Mouse (Mus musculus) heart, embryonic 12.5 days (tissue): ENCODE measurements around the gene Cyth1. TPM values are rescaled to one million over a fixed set of nuclear protein-coding genes. Genes with fewer than 3 reads are reported as not detected.
A peak's percentile ranks its signal among the peaks of the same experiment; 100 is the strongest.

Source experiments
- ATAC-seq: fragments of 200-750 bp; cut with Nextera tagmentation; 2 replicates; pipeline ENCODE4 v1.8.0; 2017; ENCODE audit warnings: moderate TSS enrichment, moderate library complexity; ENCODE audit not compliant: insufficient number of reproducible peaks, low FRiP score
- H3K27ac ChIP-seq: fragments of 300-500 bp; sonication (generic); 2 replicates; pipeline ENCODE4 v1.5.1; 2016; ENCODE audit warnings: mild to moderate bottlenecking, moderate library complexity; ENCODE audit not compliant: poor library complexity, severe bottlenecking
- H3K27me3 ChIP-seq: fragments of 300-500 bp; sonication (generic); replicated peaks from 2 replicates; pipeline ENCODE4 v1.6.1; 2016; ENCODE audit warnings: mild to moderate bottlenecking, moderate library complexity
- H3K36me3 ChIP-seq: fragments of 300-500 bp; sonication (generic); 2 replicates; pipeline ENCODE4 v1.6.1; 2016; ENCODE audit warnings: mild to moderate bottlenecking, moderate library complexity
- H3K4me1 ChIP-seq: fragments of 300-500 bp; sonication (generic); replicated peaks from 2 replicates; pipeline ENCODE4 v1.6.1; 2016; ENCODE audit warnings: mild to moderate bottlenecking
- H3K4me2 ChIP-seq: fragments of 300-500 bp; sonication (generic); 2 replicates; pipeline ENCODE4 v1.6.1; 2016; ENCODE audit warnings: mild to moderate bottlenecking, moderate library complexity
- H3K4me3 ChIP-seq: fragments of 300-500 bp; sonication (generic); 2 replicates; pipeline ENCODE4 v1.5.1; 2016; ENCODE audit warnings: mild to moderate bottlenecking
- H3K9ac ChIP-seq: fragments of 300-500 bp; sonication (generic); 2 replicates; pipeline ENCODE4 v1.6.1; 2016; ENCODE audit warnings: mild to moderate bottlenecking, moderate library complexity
- H3K9me3 ChIP-seq: fragments of 300-500 bp; sonication (generic); replicated peaks from 2 replicates; pipeline ENCODE4 v1.6.1; 2016; ENCODE audit warnings: mild to moderate bottlenecking, moderate library complexity
- WGBS: fragments of 180-500 bp; shearing (Covaris S2); methylation state at CpG from one replicate; pipeline ENCODE4 v1.1.7; 2016; 5-methylcytosine and 5-hydroxymethylcytosine counted together
- polyA plus RNA-seq: library from polyadenylated mRNA; unstranded; fragments of >200 nt; fragmentation: Nextera tagmentation; extraction: Ambion mirVana; gene quantifications from 2 replicates; pipeline ENCODE4 v1.2.1, GENCODE M21; 2016

Cyth1 gene
- polyA plus RNA-seq, 1 experiment from 2014 or later, result 21.1 TPM

GRCm38 (mm10) chr11:118147877-118148637, 100.3 kb downstream of the Cyth1 start:
- H3K9ac ChIP-seq, result no peak overlapping the region
- no peak for ATAC-seq
- no peak overlapping the region for H3K4me2 ChIP-seq
- peaks cover 36% of the 10 kb centered on the region for H3K4me1 ChIP-seq
- H3K27ac ChIP-seq, result no peak overlapping the region
- 76% methylated on average over 9 of the region's 9 CpGs for WGBS
- no peak overlapping the region for H3K4me3 ChIP-seq
- H3K27me3 ChIP-seq, result no peaks in the 10 kb centered on the region
- H3K9me3 ChIP-seq, result 0 out of 2 replicates have a peak, but pooled peaks cover 3% of the 10 kb centered on the region
- H3K36me3 ChIP-seq, result no peaks in the 10 kb centered on the region

- ATAC-seq, result no peak
- Histone ChIP-seq H3K36me3 (no peaks in the 10 kb centered on the region), H3K4me3 (no peak overlapping the region), H3K9ac (no peak overlapping the region), H3K4me2 (no peak overlapping the region), H3K4me1 (peaks cover 38% of the 10 kb centered on the region), H3K9me3 (no peaks in the 10 kb centered on the region), H3K27me3 (no peaks in the 10 kb centered on the region), H3K27ac (peak overlapping the region; percentile 12; the same call in 1 of the 2 replicates)
- 88% methylated on average over 10 of the region's 10 CpGs for WGBS
Observed at GRCm38 (mm10) chr11:118146446-118146845, 101.9 kb downstream of the Cyth1 start.

- peak overlapping the region; percentile 26 for H3K4me2 ChIP-seq
- ATAC-seq, result peak; percentile 48; the same call in 1 of the 2 replicates
Observed at GRCm38 (mm10) chr11:118145771-118146351, 102.5 kb downstream of the Cyth1 start.

GRCm38 (mm10) chr11:118145092-118145491, 103.3 kb downstream of the Cyth1 start:
- 84% methylated on average over 4 of the region's 4 CpGs for WGBS
- Histone ChIP-seq H3K9me3 (no peaks in the 10 kb centered on the region), H3K27me3 (no peaks in the 10 kb centered on the region), H3K9ac (no peak overlapping the region), H3K4me1 (peaks cover 32% of the 10 kb centered on the region), H3K36me3 (no peaks in the 10 kb centered on the region), H3K4me3 (no peak overlapping the region), H3K4me2 (no peak overlapping the region), H3K27ac (no peak overlapping the region)
- no peak for ATAC-seq

More at GRCm38 (mm10) chr11:118145771-118146351, 102.5 kb downstream of the Cyth1 start:
- H3K36me3 ChIP-seq, result no peaks in the 10 kb centered on the region
- 69% methylated on average over 16 of the region's 16 CpGs for WGBS
- peaks cover 34% of the 10 kb centered on the region for H3K4me1 ChIP-seq
- H3K4me3 ChIP-seq, result no peak overlapping the region
- peak overlapping the region; percentile 12; the same call in 1 of the 2 replicates for H3K27ac ChIP-seq
- H3K27me3 ChIP-seq, result no peaks in the 10 kb centered on the region
- no peaks in the 10 kb centered on the region for H3K9me3 ChIP-seq
- 0 out of 2 replicates have a peak overlapping the region, but pooled peaks have one; percentile 26 for H3K9ac ChIP-seq

GRCm38 (mm10) chr11:118143731-118144130, 104.7 kb downstream of the Cyth1 start:
- H3K4me3 ChIP-seq, result no peak overlapping the region
- peaks cover 19% of the 10 kb centered on the region for H3K4me1 ChIP-seq
- H3K4me2 ChIP-seq, result no peak overlapping the region
- H3K27ac ChIP-seq, result no peak overlapping the region
- WGBS, result 92% methylated on average over 4 of the region's 4 CpGs
- no peaks in the 10 kb centered on the region for H3K27me3 ChIP-seq
- no peak for ATAC-seq
- 0 out of 2 replicates have a peak, but pooled peaks cover 2% of the 10 kb centered on the region for H3K9me3 ChIP-seq
- H3K9ac ChIP-seq, result no peak overlapping the region
- no peaks in the 10 kb centered on the region for H3K36me3 ChIP-seq

GRCm38 (mm10) chr11:118142547-118143165, 105.7 kb downstream of the Cyth1 start:
- Histone ChIP-seq H3K27me3 (no peaks in the 10 kb centered on the region), H3K9me3 (0 out of 2 replicates have a peak, but pooled peaks cover 5% of the 10 kb centered on the region), H3K4me2 (no peak overlapping the region), H3K4me1 (peaks cover 18% of the 10 kb centered on the region), H3K27ac (0 out of 2 replicates have a peak overlapping the region, but pooled peaks have one; percentile 13), H3K9ac (0 out of 2 replicates have a peak overlapping the region, but pooled peaks have one; percentile 34), H3K4me3 (no peak overlapping the region), H3K36me3 (no peaks in the 10 kb centered on the region)
- no peak for ATAC-seq
- 23% methylated on average over 7 of the region's 7 CpGs for WGBS

- H3K4me1 ChIP-seq, result peaks cover 26% of the 10 kb centered on the region
- WGBS, result 66% methylated on average over 10 of the region's 10 CpGs
- H3K27ac ChIP-seq, result no peak overlapping the region
- no peak overlapping the region for H3K9ac ChIP-seq
- 0 out of 2 replicates have a peak, but pooled peaks have one; percentile 2 for ATAC-seq
- no peaks in the 10 kb centered on the region for H3K36me3 ChIP-seq
- no peak overlapping the region for H3K4me2 ChIP-seq
- no peaks in the 10 kb centered on the region for H3K27me3 ChIP-seq
- H3K9me3 ChIP-seq, result 0 out of 2 replicates have a peak, but pooled peaks cover 5% of the 10 kb centered on the region
- H3K4me3 ChIP-seq, result no peak overlapping the region
Observed at GRCm38 (mm10) chr11:118140771-118141565, 107.4 kb downstream of the Cyth1 start.

- 95% methylated on average over 6 of the region's 6 CpGs for WGBS
Observed at GRCm38 (mm10) chr11:118138347-118138746, 110.0 kb downstream of the Cyth1 start.

GRCm38 (mm10) chr11:118136172-118136632, 112.2 kb downstream of the Cyth1 start:
- H3K27ac ChIP-seq, result no peak overlapping the region
- no peak overlapping the region for H3K4me3 ChIP-seq
- WGBS, result 37% methylated on average over 5 of the region's 5 CpGs
- no peak overlapping the region for H3K4me2 ChIP-seq
- no peaks in the 10 kb centered on the region for H3K36me3 ChIP-seq
- H3K27me3 ChIP-seq, result no peaks in the 10 kb centered on the region
- ATAC-seq, result no peak
- H3K9ac ChIP-seq, result no peak overlapping the region
- 0 out of 2 replicates have a peak, but pooled peaks cover 5% of the 10 kb centered on the region for H3K9me3 ChIP-seq
- H3K4me1 ChIP-seq, result peaks cover 48% of the 10 kb centered on the region

More at GRCm38 (mm10) chr11:118138347-118138746, 110.0 kb downstream of the Cyth1 start:
- no peak overlapping the region for H3K27ac ChIP-seq
- no peak overlapping the region for H3K4me2 ChIP-seq
- H3K9ac ChIP-seq, result no peak overlapping the region
- no peaks in the 10 kb centered on the region for H3K27me3 ChIP-seq
- 0 out of 2 replicates have a peak, but pooled peaks cover 5% of the 10 kb centered on the region for H3K9me3 ChIP-seq
- no peak for ATAC-seq
- H3K36me3 ChIP-seq, result no peaks in the 10 kb centered on the region
- no peak overlapping the region for H3K4me3 ChIP-seq
- peaks cover 45% of the 10 kb centered on the region for H3K4me1 ChIP-seq

- H3K9ac ChIP-seq, result no peak overlapping the region
- no peak overlapping the region for H3K27ac ChIP-seq
- peaks cover 40% of the 10 kb centered on the region for H3K4me1 ChIP-seq
- no peak overlapping the region for H3K4me3 ChIP-seq
- 0 out of 2 replicates have a peak, but pooled peaks cover 5% of the 10 kb centered on the region for H3K9me3 ChIP-seq
- H3K27me3 ChIP-seq, result no peaks in the 10 kb centered on the region
- WGBS, result 55% methylated on average over 6 of the region's 6 CpGs
- no peak overlapping the region for H3K4me2 ChIP-seq
- no peaks in the 10 kb centered on the region for H3K36me3 ChIP-seq
- ATAC-seq, result no peak
Observed at GRCm38 (mm10) chr11:118135271-118135670, 113.1 kb downstream of the Cyth1 start.
